Mouse (Mus musculus): Measurements from ENCODE around the gene Cacna2d3. TPM values are rescaled to one million over a fixed set of nuclear protein-coding genes. Genes with fewer than 3 reads are reported as not detected.
A peak's percentile ranks its signal among the peaks of the same experiment; 100 is the strongest.

Gene Cacna2d3
- total RNA-seq (2021) = 10 to 100 TPM; 81.8 to 88.4 TPM

GRCm38 (mm10) chr14:29721488-29722385 is at the start of gene Cacna2d3:
Gene Cacna2d3 (minus strand): TSS chr14:29721864.
- DNase-seq (ENCODE audit: extremely low spot score in 1 of 2, low spot score in 2 of 2) = peak; percentile 48 to 82
- intact Hi-C loops (cut with DNase I) = loop anchor here (2.0 kb wide), 1 partner anchor 215 kb away; no protein-coding TSS in a partner anchor

GRCm38 (mm10) chr14:29769486-29769885 is 47.8 kb upstream of the Cacna2d3 start:
- peak in 1 of 2 experiments; percentile 9 for DNase-seq (ENCODE audit: extremely low spot score in 1 of 2, low spot score in 2 of 2)

GRCm38 (mm10) chr14:29752876-29753275 is 31.2 kb upstream of the Cacna2d3 start:
- intact Hi-C loops (cut with DNase I) = no loop called here
- no peak for DNase-seq (ENCODE audit: extremely low spot score in 1 of 2, low spot score in 2 of 2)

More at GRCm38 (mm10) chr14:29769486-29769885, 47.8 kb upstream of the Cacna2d3 start:
- intact Hi-C loops (cut with DNase I) = no loop called here

GRCm38 (mm10) chr14:29738751-29739150 is 17.1 kb upstream of the Cacna2d3 start:
- no peak for DNase-seq (ENCODE audit: extremely low spot score in 1 of 2, low spot score in 2 of 2)

GRCm38 (mm10) chr14:29730256-29730655 is 8.6 kb upstream of the Cacna2d3 start:
- intact Hi-C loops (cut with DNase I) = no loop called here
- DNase-seq (ENCODE audit: extremely low spot score in 1 of 2, low spot score in 2 of 2) = no peak

More at GRCm38 (mm10) chr14:29738751-29739150, 17.1 kb upstream of the Cacna2d3 start:
- intact Hi-C loops (cut with DNase I) = no loop called here

GRCm38 (mm10) chr14:29729009-29729408 is 7.3 kb upstream of the Cacna2d3 start:
- intact Hi-C loops (cut with DNase I) = no loop called here
- no peak for DNase-seq (ENCODE audit: extremely low spot score in 1 of 2, low spot score in 2 of 2)

GRCm38 (mm10) chr14:29727596-29727995 is 5.9 kb upstream of the Cacna2d3 start:
- no peak for DNase-seq (ENCODE audit: extremely low spot score in 1 of 2, low spot score in 2 of 2)
- intact Hi-C loops (cut with DNase I) = no loop called here

- DNase-seq (ENCODE audit: extremely low spot score in 1 of 2, low spot score in 2 of 2) = peak in 1 of 2 experiments; percentile 46
- intact Hi-C loops (cut with DNase I) = no loop called here
These were observed 1.6 kb upstream of the Cacna2d3 start for GRCm38 (mm10) chr14:29723267-29723666.

GRCm38 (mm10) chr14:29722386-29723221 is 940 bp upstream of the Cacna2d3 start:
- intact Hi-C loops (cut with DNase I) = no loop called here

GRCm38 (mm10) chr14:29721131-29721487 is 555 bp downstream of the Cacna2d3 start:
- intact Hi-C loops (cut with DNase I) = loop anchor here (2.0 kb wide), 1 partner anchor 216 kb away; no protein-coding TSS in a partner anchor

More at GRCm38 (mm10) chr14:29722386-29723221, 940 bp upstream of the Cacna2d3 start:
- DNase-seq (ENCODE audit: extremely low spot score in 1 of 2, low spot score in 2 of 2) = peak in 1 of 2 experiments; percentile 62

GRCm38 (mm10) chr14:29720334-29720911 is 1.2 kb downstream of the Cacna2d3 start:
- intact Hi-C loops (cut with DNase I) = loop anchor here (2.0 kb wide), 1 partner anchor 216 kb away; no protein-coding TSS in a partner anchor
- DNase-seq (ENCODE audit: extremely low spot score in 1 of 2, low spot score in 2 of 2) = no peak

More at GRCm38 (mm10) chr14:29721131-29721487, 555 bp downstream of the Cacna2d3 start:
- DNase-seq (ENCODE audit: extremely low spot score in 1 of 2, low spot score in 2 of 2) = no peak

GRCm38 (mm10) chr14:29712621-29713020 is 9.0 kb downstream of the Cacna2d3 start:
- intact Hi-C loops (cut with DNase I) = no loop called here
- DNase-seq (ENCODE audit: extremely low spot score in 1 of 2, low spot score in 2 of 2) = no peak

GRCm38 (mm10) chr14:29707561-29708335 is 13.9 kb downstream of the Cacna2d3 start:
- intact Hi-C loops (cut with DNase I) = no loop called here
- DNase-seq (ENCODE audit: extremely low spot score in 1 of 2, low spot score in 2 of 2) = peak in 1 of 2 experiments; percentile 25

- no peak for DNase-seq (ENCODE audit: extremely low spot score in 1 of 2, low spot score in 2 of 2)
- intact Hi-C loops (cut with DNase I) = no loop called here
These were observed 18.9 kb downstream of the Cacna2d3 start for GRCm38 (mm10) chr14:29702762-29703161.

- peak; percentile 45 to 64 for DNase-seq (ENCODE audit: extremely low spot score in 1 of 2, low spot score in 2 of 2)
- intact Hi-C loops (cut with DNase I) = loop anchor here (10.0 kb wide), 1 partner anchor 221 kb away; no protein-coding TSS in a partner anchor
These were observed 25.5 kb downstream of the Cacna2d3 start for GRCm38 (mm10) chr14:29696131-29696530.

- intact Hi-C loops (cut with DNase I) = no loop called here
- DNase-seq (ENCODE audit: extremely low spot score in 1 of 2, low spot score in 2 of 2) = no peak
These were observed 49.1 kb downstream of the Cacna2d3 start for GRCm38 (mm10) chr14:29672436-29673050.

GRCm38 (mm10) chr14:29669826-29670225 is 51.8 kb downstream of the Cacna2d3 start:
- DNase-seq (ENCODE audit: extremely low spot score in 1 of 2, low spot score in 2 of 2) = no peak
- intact Hi-C loops (cut with DNase I) = no loop called here

GRCm38 (mm10) chr14:29657006-29657405 is 64.7 kb downstream of the Cacna2d3 start:
- DNase-seq (ENCODE audit: extremely low spot score in 1 of 2, low spot score in 2 of 2) = no peak
- intact Hi-C loops (cut with DNase I) = no loop called here

All from left cerebral cortex, postnatal 10 days (tissue).